Mouse (Mus musculus) left cerebral cortex, adult 2 months (tissue): Measurements from ENCODE around the gene Tmod2. TPM values are rescaled to one million over a fixed set of nuclear protein-coding genes. Genes with fewer than 3 reads are reported as not detected.
"Not testable (repeated sequence)": the region's sequence is repeated elsewhere in the genome, so short reads cannot be mapped to it uniquely, and the experiment has no call there.

Experiments used
- DNase-seq, 2 experiments: peaks; one replicate each; pipeline ENCODE4 v3.0.0; 2021 to 2022; ENCODE audit warnings: low spot score in 2 of 2, mixed read lengths in 1 of 2; ENCODE audit errors: extremely low spot score in 1 of 2
- H3K27ac ChIP-seq: fragments of 200-600 bp; 2 replicates; pipeline ENCODE4 v1.8.1; 2022
- H3K4me3 ChIP-seq: fragments of 200-600 bp; 2 replicates; pipeline ENCODE4 v1.8.1; 2022
- CTCF ChIP-seq: fragments of 200-600 bp; IDR thresholded peaks from 2 replicates; pipeline ENCODE4 v1.8.1; 2022; ENCODE audit warnings: antibody characterized with exemption, mild to moderate bottlenecking, moderate library complexity
- intact Hi-C: fragments of 180-260 bp; cut with DNase I; formaldehyde crosslinking; loops from one replicate; pipeline ENCODE4 v1.15.1; 2025
- long read RNA-seq, 2 experiments: library from polyadenylated mRNA; stranded (forward); transcript quantifications; one replicate each; pipeline ENCODE4 v2.0.0; 2021; ENCODE audit warnings: borderline mapping rate in 2 of 2
- total RNA-seq, 2 experiments: library from RNA; stranded (reverse); gene quantifications; 2 replicates each; pipeline ENCODE4 v1.2.3; 2021

The Tmod2 gene
- 100 to 1,000 TPM; 354 to 358 TPM for total RNA-seq
- long read RNA-seq, experiment 1, full-length matches to known transcripts = 30 of 100 reads
- long read RNA-seq, experiment 1, partial matches to known transcripts = 6 of 100 reads
- long read RNA-seq, experiment 1, other reads (novel, unspliced or antisense) = 64 of 100 reads
- long read RNA-seq, experiment 2, full-length matches to known transcripts = 21 of 78 reads
- long read RNA-seq, experiment 2, partial matches to known transcripts = 5 of 78 reads
- long read RNA-seq, experiment 2, other reads (novel, unspliced or antisense) = 52 of 78 reads

DNA sequence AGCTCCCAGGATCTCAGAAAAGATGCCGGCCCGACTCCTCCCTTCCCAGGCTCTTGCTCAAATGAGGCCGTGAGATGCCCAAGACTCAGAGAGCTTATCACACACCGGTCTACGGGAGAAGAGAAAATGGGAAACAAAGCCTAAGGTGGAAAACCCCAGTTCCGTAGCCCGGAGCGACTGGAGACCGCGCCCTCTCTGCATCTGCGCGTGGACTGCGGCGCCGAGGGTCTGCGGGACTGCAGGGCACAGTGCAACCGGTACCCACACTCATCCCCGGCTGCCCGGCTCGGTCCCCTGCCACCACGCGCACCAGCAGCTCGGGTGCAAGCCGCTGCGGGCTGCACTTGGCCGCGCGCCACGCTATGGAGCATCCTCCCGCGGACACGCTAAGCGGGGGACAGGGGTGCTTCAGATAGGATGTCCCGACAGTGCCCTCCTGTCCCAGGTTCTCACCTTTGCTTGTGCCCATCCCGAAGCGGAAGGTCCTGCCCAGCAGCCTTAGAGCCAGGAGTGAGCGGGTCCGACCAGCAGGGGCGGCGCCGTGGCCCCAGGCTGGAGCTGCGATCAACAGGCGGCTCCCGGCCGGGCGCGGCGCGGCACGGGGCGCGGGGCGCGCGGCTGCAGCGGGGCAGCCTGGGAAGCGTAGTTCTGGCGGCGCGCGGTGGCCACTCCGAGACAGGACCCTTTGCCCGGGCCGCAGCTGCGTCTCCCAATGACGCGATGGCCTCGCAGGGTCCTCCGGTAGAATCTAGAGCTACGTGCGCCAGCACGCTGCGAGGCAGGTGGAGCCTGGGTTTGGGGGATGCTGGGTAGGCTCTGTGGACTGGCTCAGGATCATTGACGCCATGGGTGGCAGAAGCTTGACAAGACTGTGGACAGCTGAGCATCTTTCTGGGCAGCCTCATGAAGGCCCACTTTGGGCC is at the start of gene Tmod2:
Tmod2 (minus strand) TSS at position 755 of the 923 bp plus-strand sequence.
- peak within 1 kb of the TSS; percentile 89 for H3K27ac ChIP-seq
- DNase-seq = peak; percentile 82
- peak; percentile 17 for TF ChIP-seq CTCF
- intact Hi-C loops = loop anchor here (1.0 kb wide), 2 partner anchors 14 to 73 kb away; partner anchors contain the start of genes Lysmd2 and Scg3
- H3K4me3 ChIP-seq = peak within 1 kb of the TSS; percentile 96

DNA sequence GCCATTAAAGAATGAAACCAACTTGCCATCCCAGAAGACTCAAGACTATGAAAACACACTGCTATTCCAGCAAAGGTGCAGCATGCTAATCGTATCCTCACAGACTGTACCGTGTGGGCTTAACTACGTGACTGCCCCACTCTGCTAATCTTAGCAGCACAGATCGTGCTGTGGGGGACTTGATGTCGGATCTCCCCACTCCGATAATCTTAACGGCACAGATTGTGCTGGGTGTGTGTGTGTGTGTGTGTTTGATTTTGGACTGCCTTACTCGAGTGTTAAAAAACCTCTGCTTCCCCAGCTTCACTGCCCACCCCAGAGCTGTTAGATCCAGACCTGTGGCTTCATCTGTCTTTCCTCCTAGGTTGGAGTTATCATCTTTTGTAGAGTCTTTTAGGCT is 49.8 kb upstream of the Tmod2 start:
- Histone ChIP-seq H3K4me3 (no peak overlapping the region), H3K27ac (no peak overlapping the region; the same call in 1 of the 2 replicates)
- no peak for TF ChIP-seq CTCF
- peak; percentile 27 to 49 for DNase-seq
- intact Hi-C loops = loop anchor here (2.0 kb wide), 1 partner anchor 16 kb away; no protein-coding TSS in a partner anchor

- H3K27ac ChIP-seq, intact Hi-C loops: not testable (repeated sequence)
Measured at GRCm38 (mm10) chr9:75656456-75656855, 45.3 kb upstream of the Tmod2 start.

GRCm38 (mm10) chr9:75653981-75654911 is 43.1 kb upstream of the Tmod2 start:
- Histone ChIP-seq H3K4me3 (no peak overlapping the region), H3K27ac (peak overlapping the region; percentile 70)
- no peak for TF ChIP-seq CTCF
- no peak for DNase-seq
- intact Hi-C loops = no loop called here

More at GRCm38 (mm10) chr9:75656456-75656855, 45.3 kb upstream of the Tmod2 start:
- not testable (repeated sequence) for H3K4me3 ChIP-seq, DNase-seq

DNA sequence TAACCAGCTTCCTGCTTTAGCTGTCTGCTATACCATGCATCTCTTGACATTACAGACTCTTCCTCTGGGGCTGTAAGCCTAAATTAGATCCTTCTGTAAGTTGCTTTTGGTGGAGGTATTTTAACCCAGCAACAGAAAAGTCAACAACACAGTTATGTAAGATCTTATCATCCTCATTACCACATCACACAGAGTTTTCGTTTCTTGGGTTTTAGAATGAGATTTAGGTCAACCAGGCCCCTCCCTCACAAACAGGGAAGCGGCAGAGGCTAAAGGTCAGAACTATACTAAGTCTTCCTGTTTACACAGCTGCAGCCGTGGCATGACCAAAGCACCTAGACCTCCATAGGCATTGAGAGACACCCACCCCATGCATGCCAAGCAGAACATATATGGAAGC is 34.3 kb upstream of the Tmod2 start:
- no peak for TF ChIP-seq CTCF
- peak overlapping the region; percentile 64 for H3K27ac ChIP-seq
- DNase-seq = no peak
- H3K4me3 ChIP-seq = no peak overlapping the region
- intact Hi-C loops = no loop called here

DNA sequence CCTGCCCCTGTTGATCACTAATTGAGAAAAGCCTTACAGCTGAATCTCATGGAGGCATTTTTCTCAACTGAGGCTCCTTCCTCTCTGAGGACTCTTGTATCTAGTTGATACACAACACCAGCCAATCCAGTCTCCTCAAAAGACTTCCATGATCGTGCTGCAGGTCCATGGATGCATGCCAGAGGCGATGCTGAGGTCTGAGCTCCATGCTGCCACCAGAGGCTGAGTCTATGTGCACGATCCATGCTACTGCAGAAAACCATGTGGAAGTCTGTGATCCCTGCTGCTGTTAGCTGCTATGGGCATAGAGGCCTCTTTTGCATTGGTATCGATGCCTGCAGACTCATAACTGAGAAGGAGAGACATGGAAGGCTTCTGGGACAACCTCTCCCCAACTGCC is 23.1 kb upstream of the Tmod2 start:
- intact Hi-C loops = no loop called here
- DNase-seq = no peak
- H3K27ac ChIP-seq = no peak overlapping the region
- H3K4me3 ChIP-seq = no peak overlapping the region
- TF ChIP-seq CTCF = no peak

DNA sequence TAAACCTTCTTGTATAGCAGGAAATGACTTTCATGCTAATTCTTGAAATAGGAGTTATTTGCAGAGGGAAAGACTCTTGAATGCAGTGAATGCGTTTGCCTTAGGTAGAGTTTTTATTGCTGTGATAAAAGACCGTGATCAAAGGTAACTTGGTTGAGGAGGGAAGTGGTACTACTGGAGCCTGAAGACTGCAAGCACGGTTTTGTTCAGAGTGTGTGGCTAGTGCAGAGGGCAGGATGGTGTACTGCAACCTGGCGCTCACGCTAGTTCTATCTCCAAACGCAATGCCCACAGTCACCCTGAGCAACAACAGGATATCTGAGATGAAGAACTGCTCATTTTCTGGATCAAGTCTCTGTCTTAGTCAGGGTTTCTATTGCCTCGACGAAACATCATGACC is 22.5 kb upstream of the Tmod2 start:
- Histone ChIP-seq H3K27ac (no peak overlapping the region), H3K4me3 (no peak overlapping the region)
- intact Hi-C loops = no loop called here
- DNase-seq = no peak
- TF ChIP-seq CTCF = no peak

DNA sequence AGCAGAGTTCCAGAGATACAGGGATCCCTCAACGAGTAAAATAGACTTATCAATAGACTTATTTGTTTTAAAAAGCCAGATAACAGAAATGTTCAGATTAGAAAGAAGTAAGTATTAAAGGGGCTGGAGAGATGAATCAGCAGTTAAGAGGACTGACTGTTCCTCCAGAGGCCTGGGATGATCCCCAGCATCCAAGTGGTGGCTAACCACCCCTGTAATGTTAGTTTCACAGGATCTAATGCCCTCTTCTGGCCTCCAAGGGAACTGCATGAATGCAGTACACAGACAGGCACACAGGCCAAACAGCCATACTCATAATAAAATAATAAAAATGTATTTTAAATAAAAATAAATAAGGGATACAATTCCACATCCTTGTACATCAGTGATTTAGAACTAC is 21.8 kb upstream of the Tmod2 start:
- intact Hi-C loops = no loop called here
- no peak overlapping the region for H3K27ac ChIP-seq
- no peak for DNase-seq
- H3K4me3 ChIP-seq = no peak overlapping the region
- TF ChIP-seq CTCF = peak; percentile 62

- no peak for TF ChIP-seq CTCF
- H3K4me3 ChIP-seq = no peak overlapping the region
- H3K27ac ChIP-seq = peak overlapping the region; percentile 22; the same call in 1 of the 2 replicates
- intact Hi-C loops = no loop called here
- no peak for DNase-seq
Measured at GRCm38 (mm10) chr9:75632111-75632510, 21.0 kb upstream of the Tmod2 start.

- Histone ChIP-seq H3K27ac (no peak overlapping the region), H3K4me3 (no peak overlapping the region)
- intact Hi-C loops = no loop called here
- no peak for TF ChIP-seq CTCF
- no peak for DNase-seq
Measured at GRCm38 (mm10) chr9:75630823-75631454, 19.8 kb upstream of the Tmod2 start.

- intact Hi-C loops = loop anchor here (5.0 kb wide), 1 partner anchor 56 kb away; the partner anchor contains the start of gene Scg3
- DNase-seq = no peak
- peak overlapping the region; percentile 78 for H3K4me3 ChIP-seq
- TF ChIP-seq CTCF = no peak
- peak overlapping the region; percentile 96 for H3K27ac ChIP-seq
Measured at GRCm38 (mm10) chr9:75626308-75626604, 15.1 kb upstream of the Tmod2 start.
